Mouse (Mus musculus): ENCODE results near the gene Olfr1189. TPM values are rescaled to one million over a fixed set of nuclear protein-coding genes. Genes with fewer than 3 reads are reported as not detected.

Gene Olfr1189
- polyA plus RNA-seq (2014; fragmentation: Illumina TruSeq; extraction: RNeasy Lipid Tissue Mini Kit (QIAGEN cat#74804); ENCODE audit: low read depth, low replicate concordance), result not detected

DNA sequence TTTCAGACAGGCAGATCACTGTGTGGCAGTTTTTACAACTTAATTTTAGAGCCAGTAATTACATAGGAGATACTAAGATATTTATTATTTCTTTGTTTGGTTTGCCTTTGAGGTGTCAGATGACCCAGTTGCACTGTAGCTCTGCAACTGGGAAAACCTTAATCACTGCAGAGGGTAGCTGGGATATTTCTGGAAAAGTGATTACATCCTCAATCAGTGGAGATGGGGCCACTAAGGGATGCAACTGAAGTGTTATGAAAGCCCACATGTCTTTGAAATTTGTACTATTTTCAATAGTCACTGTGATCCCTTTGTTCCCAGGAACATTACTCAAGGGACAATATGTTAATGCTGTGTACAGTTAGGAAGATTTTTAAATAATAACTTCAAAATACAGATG lies at the start of gene Olfr1189:
TSS of gene Olfr1189 (plus strand) at position 301 of the 400 bp plus-strand sequence.

DNA sequence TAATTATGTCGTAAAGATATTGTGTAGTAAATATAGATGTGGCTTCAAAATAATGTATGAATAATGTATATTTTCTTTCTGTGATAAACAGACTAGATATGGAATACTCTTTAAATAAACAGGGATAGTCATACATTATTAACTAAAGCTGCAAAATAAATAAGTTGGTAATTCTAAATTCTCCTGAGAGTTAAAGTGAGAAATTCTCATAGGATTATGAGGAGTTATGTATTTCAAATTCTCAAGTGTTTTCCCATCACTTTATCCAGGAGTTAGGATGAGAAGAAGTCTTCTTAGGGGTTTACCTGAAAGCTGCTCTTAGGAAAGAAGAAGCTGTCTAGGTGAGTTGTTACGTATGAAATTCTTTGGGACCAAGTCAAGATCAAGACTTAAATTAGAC lies 29.6 kb upstream of the Olfr1189 start, which contains the start of gene Olfr1188:
TSS of gene Olfr1188 (plus strand) at position 301 of the 400 bp plus-strand sequence.

DNA sequence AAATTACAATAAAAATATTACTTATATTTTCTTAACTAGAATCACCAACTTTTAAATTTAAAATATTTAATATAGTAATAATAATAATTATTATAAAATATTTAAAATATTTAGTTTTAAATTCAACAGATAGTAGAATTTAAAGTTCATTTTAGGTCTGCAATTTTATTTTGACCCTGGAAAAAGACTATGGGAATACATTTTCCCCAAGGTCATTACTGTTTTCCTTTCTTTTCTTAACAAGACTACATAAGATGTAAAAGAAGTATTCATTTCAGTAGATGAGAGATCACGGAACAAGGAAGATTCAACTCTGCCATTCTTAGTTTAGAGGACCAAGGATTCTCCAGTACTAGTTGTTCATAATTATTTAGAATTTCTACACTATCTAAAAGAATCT lies 54.0 kb downstream of the Olfr1189 start, which contains the start of gene Olfr1191-ps1:
TSS of gene Olfr1191-ps1 (plus strand) at position 301 of the 400 bp plus-strand sequence.

Other genes with a start within 250 kb of the Olfr1189 start
- gene Olfr1176, start 249.7 kb upstream of the Olfr1189 start, polyA plus RNA-seq (2014; fragmentation: Illumina TruSeq; extraction: RNeasy Lipid Tissue Mini Kit (QIAGEN cat#74804); ENCODE audit: low read depth, low replicate concordance), result not detected
- not detected for gene Olfr1177-ps, start 240.0 kb upstream of the Olfr1189 start, polyA plus RNA-seq (2014; fragmentation: Illumina TruSeq; extraction: RNeasy Lipid Tissue Mini Kit (QIAGEN cat#74804); ENCODE audit: low read depth, low replicate concordance)
- not detected for gene Olfr1178, start 199.4 kb upstream of the Olfr1189 start, polyA plus RNA-seq (2014; fragmentation: Illumina TruSeq; extraction: RNeasy Lipid Tissue Mini Kit (QIAGEN cat#74804); ENCODE audit: low read depth, low replicate concordance)
- gene Olfr1179, start 180.0 kb upstream of the Olfr1189 start, polyA plus RNA-seq (2014; fragmentation: Illumina TruSeq; extraction: RNeasy Lipid Tissue Mini Kit (QIAGEN cat#74804); ENCODE audit: low read depth, low replicate concordance), result not detected
- not detected for gene Olfr1180, start 167.3 kb upstream of the Olfr1189 start, polyA plus RNA-seq (2014; fragmentation: Illumina TruSeq; extraction: RNeasy Lipid Tissue Mini Kit (QIAGEN cat#74804); ENCODE audit: low read depth, low replicate concordance)
- gene Olfr1181, start 160.3 kb upstream of the Olfr1189 start, polyA plus RNA-seq (2014; fragmentation: Illumina TruSeq; extraction: RNeasy Lipid Tissue Mini Kit (QIAGEN cat#74804); ENCODE audit: low read depth, low replicate concordance), result not detected
- gene Gm13757, start 137.3 kb upstream of the Olfr1189 start, polyA plus RNA-seq (2014; fragmentation: Illumina TruSeq; extraction: RNeasy Lipid Tissue Mini Kit (QIAGEN cat#74804); ENCODE audit: low read depth, low replicate concordance), result not detected
- not detected for gene Olfr1183, start 131.6 kb upstream of the Olfr1189 start, polyA plus RNA-seq (2014; fragmentation: Illumina TruSeq; extraction: RNeasy Lipid Tissue Mini Kit (QIAGEN cat#74804); ENCODE audit: low read depth, low replicate concordance)
- gene Olfr1184, start 102.9 kb upstream of the Olfr1189 start, polyA plus RNA-seq (2014; fragmentation: Illumina TruSeq; extraction: RNeasy Lipid Tissue Mini Kit (QIAGEN cat#74804); ENCODE audit: low read depth, low replicate concordance), result not detected
- not detected for gene Olfr1185-ps1, start 93.1 kb upstream of the Olfr1189 start, polyA plus RNA-seq (2014; fragmentation: Illumina TruSeq; extraction: RNeasy Lipid Tissue Mini Kit (QIAGEN cat#74804); ENCODE audit: low read depth, low replicate concordance)
- gene Olfr1186, start 67.9 kb upstream of the Olfr1189 start, polyA plus RNA-seq (2014; fragmentation: Illumina TruSeq; extraction: RNeasy Lipid Tissue Mini Kit (QIAGEN cat#74804); ENCODE audit: low read depth, low replicate concordance), result not detected
- gene Olfr1188, start 29.5 kb upstream of the Olfr1189 start, polyA plus RNA-seq (2014; fragmentation: Illumina TruSeq; extraction: RNeasy Lipid Tissue Mini Kit (QIAGEN cat#74804); ENCODE audit: low read depth, low replicate concordance), result not detected
- gene Olfr1191-ps1, start 54.1 kb downstream of the Olfr1189 start, polyA plus RNA-seq (2014; fragmentation: Illumina TruSeq; extraction: RNeasy Lipid Tissue Mini Kit (QIAGEN cat#74804); ENCODE audit: low read depth, low replicate concordance), result not detected
- gene Olfr1192-ps1, start 62.1 kb downstream of the Olfr1189 start, polyA plus RNA-seq (2014; fragmentation: Illumina TruSeq; extraction: RNeasy Lipid Tissue Mini Kit (QIAGEN cat#74804); ENCODE audit: low read depth, low replicate concordance), result not detected
- gene Olfr1193, start 89.2 kb downstream of the Olfr1189 start, polyA plus RNA-seq (2014; fragmentation: Illumina TruSeq; extraction: RNeasy Lipid Tissue Mini Kit (QIAGEN cat#74804); ENCODE audit: low read depth, low replicate concordance), result not detected
- not detected for gene Olfr1195, start 102.7 kb downstream of the Olfr1189 start, polyA plus RNA-seq (2014; fragmentation: Illumina TruSeq; extraction: RNeasy Lipid Tissue Mini Kit (QIAGEN cat#74804); ENCODE audit: low read depth, low replicate concordance)
- gene Olfr1196, start 118.1 kb downstream of the Olfr1189 start, polyA plus RNA-seq (2014; fragmentation: Illumina TruSeq; extraction: RNeasy Lipid Tissue Mini Kit (QIAGEN cat#74804); ENCODE audit: low read depth, low replicate concordance), result not detected
- gene Olfr1197, start 145.9 kb downstream of the Olfr1189 start, polyA plus RNA-seq (2014; fragmentation: Illumina TruSeq; extraction: RNeasy Lipid Tissue Mini Kit (QIAGEN cat#74804); ENCODE audit: low read depth, low replicate concordance), result not detected
- gene Olfr1198, start 164.9 kb downstream of the Olfr1189 start, polyA plus RNA-seq (2014; fragmentation: Illumina TruSeq; extraction: RNeasy Lipid Tissue Mini Kit (QIAGEN cat#74804); ENCODE audit: low read depth, low replicate concordance), result not detected
- gene Olfr1199, start 174.0 kb downstream of the Olfr1189 start, polyA plus RNA-seq (2014; fragmentation: Illumina TruSeq; extraction: RNeasy Lipid Tissue Mini Kit (QIAGEN cat#74804); ENCODE audit: low read depth, low replicate concordance), result not detected
- gene Olfr1200, start 184.0 kb downstream of the Olfr1189 start, polyA plus RNA-seq (2014; fragmentation: Illumina TruSeq; extraction: RNeasy Lipid Tissue Mini Kit (QIAGEN cat#74804); ENCODE audit: low read depth, low replicate concordance), result not detected
- gene Olfr1201, start 206.6 kb downstream of the Olfr1189 start, polyA plus RNA-seq (2014; fragmentation: Illumina TruSeq; extraction: RNeasy Lipid Tissue Mini Kit (QIAGEN cat#74804); ENCODE audit: low read depth, low replicate concordance), result not detected
- gene Olfr1202, start 228.0 kb downstream of the Olfr1189 start, polyA plus RNA-seq (2014; fragmentation: Illumina TruSeq; extraction: RNeasy Lipid Tissue Mini Kit (QIAGEN cat#74804); ENCODE audit: low read depth, low replicate concordance), result not detected
- gene Olfr1205, start 243.3 kb downstream of the Olfr1189 start, polyA plus RNA-seq (2014; fragmentation: Illumina TruSeq; extraction: RNeasy Lipid Tissue Mini Kit (QIAGEN cat#74804); ENCODE audit: low read depth, low replicate concordance), result not detected